Mouse (Mus musculus): ENCODE measurements around the gene Zfp420. TPM values are rescaled to one million over a fixed set of nuclear protein-coding genes. Genes with fewer than 3 reads are reported as not detected.

The Zfp420 gene
- polyA plus RNA-seq, 1 experiment from 2014 or later: 5.7 TPM

Small RNAs within 50 kb of the gene (microRNA-seq; reads per million reads assigned to microRNA genes)
- gene Mir7668 (ENCODE audit: borderline number of aligned reads): not detected

Other genes with a start within 250 kb of the Zfp420 start
- not detected in 2 replicates for gene Catsperg2, start 132.9 kb upstream of the Zfp420 start, polyA plus RNA-seq (2014; fragmentation: Nextera tagmentation; extraction: Ambion mirVana)
- gene Zfp84, start 91.4 kb upstream of the Zfp420 start, polyA plus RNA-seq (2014; fragmentation: Nextera tagmentation; extraction: Ambion mirVana): 9.6 and 10.2 TPM in 2 replicates
- 2.4 and 3.0 TPM in 2 replicates for gene Zfp30, start 76.0 kb upstream of the Zfp420 start, polyA plus RNA-seq (2014; fragmentation: Nextera tagmentation; extraction: Ambion mirVana)
- gene Zfp790, start 43.9 kb upstream of the Zfp420 start, polyA plus RNA-seq (2014; fragmentation: Nextera tagmentation; extraction: Ambion mirVana): 9.0 and 10.0 TPM in 2 replicates
- 3.9 TPM in 2 replicates for gene Zfp940, start 6.3 kb upstream of the Zfp420 start, polyA plus RNA-seq (2014; fragmentation: Nextera tagmentation; extraction: Ambion mirVana)
- gene Zfp27, start 46.6 kb downstream of the Zfp420 start, polyA plus RNA-seq (2014; fragmentation: Nextera tagmentation; extraction: Ambion mirVana): 4.9 and 5.8 TPM in 2 replicates
- gene Zfp383, start 48.2 kb downstream of the Zfp420 start, polyA plus RNA-seq (2014; fragmentation: Nextera tagmentation; extraction: Ambion mirVana): 2.2 and 2.3 TPM in 2 replicates
- gene Zfp74, start 94.1 kb downstream of the Zfp420 start, polyA plus RNA-seq (2014; fragmentation: Nextera tagmentation; extraction: Ambion mirVana): 6.7 and 7.0 TPM in 2 replicates
- gene Zfp568, start 124.0 kb downstream of the Zfp420 start, polyA plus RNA-seq (2014; fragmentation: Nextera tagmentation; extraction: Ambion mirVana): 23.6 and 25.3 TPM in 2 replicates
- 1.4 and 1.8 TPM in 2 replicates for gene Zfp14, start 191.4 kb downstream of the Zfp420 start, polyA plus RNA-seq (2014; fragmentation: Nextera tagmentation; extraction: Ambion mirVana)
- 3.9 and 4.1 TPM in 2 replicates for gene Zfp82, start 212.9 kb downstream of the Zfp420 start, polyA plus RNA-seq (2014; fragmentation: Nextera tagmentation; extraction: Ambion mirVana)
- gene Gm26920, start 230.4 kb downstream of the Zfp420 start, polyA plus RNA-seq (2014; fragmentation: Nextera tagmentation; extraction: Ambion mirVana): 0.32 and 0.43 TPM in 2 replicates
- gene Zfp566, start 230.5 kb downstream of the Zfp420 start, polyA plus RNA-seq (2014; fragmentation: Nextera tagmentation; extraction: Ambion mirVana): 7.6 and 7.7 TPM in 2 replicates
- 48.6 and 54.6 TPM in 2 replicates for gene Zfp260, start 234.8 kb downstream of the Zfp420 start, polyA plus RNA-seq (2014; fragmentation: Nextera tagmentation; extraction: Ambion mirVana)

Measured in liver, embryonic 11.5 days (tissue).